Mouse (Mus musculus) left cerebral cortex, adult 18-20 months (tissue): ENCODE results near the gene Selenos. TPM values are rescaled to one million over a fixed set of nuclear protein-coding genes. Genes with fewer than 3 reads are reported as not detected.
"Not testable (repeated sequence)": the region's sequence is repeated elsewhere in the genome, so short reads cannot be mapped to it uniquely, and the experiment has no call there.

ENCODE experiments used
- DNase-seq, 2 experiments: peaks; one replicate each; pipeline ENCODE4 v3.0.0; 2021 to 2022; ENCODE audit warnings: low spot score in 2 of 2, mixed read lengths in 1 of 2
- long read RNA-seq, 2 experiments: library from polyadenylated mRNA; stranded (forward); transcript quantifications; one replicate each; pipeline ENCODE4 v2.0.0; 2021
- total RNA-seq, 2 experiments: library from RNA; stranded (reverse); gene quantifications; 2 replicates each; pipeline ENCODE4 v1.2.3; 2021

Gene Selenos
- total RNA-seq: 10 to 100 TPM; 46.2 to 46.6 TPM
- long read RNA-seq, experiment 1, transcript Selenos-201 (6 exons, 1,191 nt): major isoform, 60 of 65 reads
- long read RNA-seq, experiment 1, partial matches to known transcripts: 2 of 65 reads
- long read RNA-seq, experiment 1, other reads (novel, unspliced or antisense): 1 of 65 reads
- long read RNA-seq, experiment 2, transcript Selenos-201 (6 exons, 1,191 nt): major isoform, 62 of 74 reads
- long read RNA-seq, experiment 2, transcript Selenos-205 (6 exons, 1,157 nt): minor isoform, 5 of 74 reads
- long read RNA-seq, experiment 2, partial matches to known transcripts: 2 of 74 reads
- long read RNA-seq, experiment 2, other reads (novel, unspliced or antisense): 3 of 74 reads

DNA sequence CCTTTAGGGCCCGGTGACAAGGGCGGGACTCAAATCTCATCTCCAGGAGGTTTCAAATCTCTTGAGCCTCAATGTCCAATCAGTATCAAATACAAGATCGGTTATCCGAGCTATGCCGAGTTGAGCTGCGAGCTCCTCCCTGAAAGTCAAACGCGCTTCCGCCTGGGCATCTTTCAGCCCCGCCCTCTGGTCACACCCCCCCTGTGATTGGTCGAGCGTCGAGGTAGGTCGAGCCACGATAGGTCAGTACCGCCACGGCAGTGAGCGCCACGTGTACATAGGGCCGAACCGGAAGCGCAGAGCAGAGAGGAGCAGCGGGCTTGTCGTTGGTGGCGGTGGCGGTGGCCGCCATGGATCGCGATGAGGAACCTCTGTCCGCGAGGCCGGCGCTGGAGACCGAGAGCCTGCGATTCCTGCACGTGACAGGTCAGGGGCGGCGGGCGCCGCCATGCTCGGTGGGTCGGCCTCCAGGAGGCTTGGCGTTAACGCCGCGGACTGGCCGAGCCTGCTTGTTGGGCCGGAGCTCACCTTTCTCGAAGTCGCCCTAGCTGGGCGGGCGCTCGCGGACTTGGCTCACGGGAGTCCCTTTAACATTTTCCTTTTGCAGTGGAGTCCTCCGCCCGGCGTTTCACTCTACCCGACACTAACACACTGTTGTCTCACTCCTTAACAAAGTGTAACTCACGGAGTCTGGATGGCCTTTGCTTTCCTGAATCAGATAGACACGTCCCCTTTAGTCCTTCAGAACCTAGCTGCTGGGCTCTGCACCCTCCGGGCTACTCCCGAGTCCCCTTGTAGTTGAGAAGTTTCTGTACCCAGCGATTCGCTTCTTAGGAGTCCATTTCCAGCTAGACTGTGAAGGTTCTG is at the start of gene Selenos:
Selenos (plus strand) TSS at position 286 of the 867 bp plus-strand sequence.
- peak; percentile 95 for DNase-seq

DNA sequence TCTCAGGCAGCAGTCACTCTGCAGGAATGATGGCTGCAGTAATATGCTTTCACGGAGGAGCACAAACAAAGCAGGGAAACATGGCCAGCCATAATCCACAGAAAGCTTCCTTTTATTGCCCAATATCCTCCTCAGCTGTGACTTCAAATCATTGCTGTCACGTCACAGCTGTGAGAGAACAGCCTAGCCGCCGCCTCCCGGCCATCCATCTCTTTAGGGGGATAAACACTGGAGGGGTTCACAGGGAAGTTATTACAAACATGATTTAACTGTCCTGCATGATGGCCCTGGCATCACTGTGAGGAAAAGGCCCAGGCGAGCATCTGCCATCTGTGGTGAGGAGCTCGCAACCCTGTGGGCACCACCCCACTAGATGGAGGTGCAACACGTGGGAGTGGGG is 42.6 kb upstream of the Selenos start:
- no peak for DNase-seq

DNA sequence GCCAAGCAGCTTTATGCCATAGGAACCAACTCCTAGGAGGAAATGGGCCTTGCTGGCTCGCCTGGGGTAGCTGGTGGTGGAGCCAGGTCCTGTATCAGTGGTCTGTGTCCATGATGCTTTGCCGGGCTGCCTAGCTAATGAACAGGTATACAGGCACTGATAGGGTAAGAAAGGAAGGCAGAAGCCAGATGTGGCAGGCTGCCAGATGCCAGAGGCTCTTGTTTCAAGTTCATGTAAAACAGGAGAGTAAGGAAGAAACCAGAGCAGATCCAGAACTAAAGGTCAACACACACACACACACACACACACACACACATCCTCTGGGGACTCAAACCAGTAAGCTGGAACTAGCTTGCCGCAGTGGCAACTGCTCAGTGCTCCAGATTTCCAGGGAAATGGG is 41.2 kb upstream of the Selenos start:
- DNase-seq: no peak

DNA sequence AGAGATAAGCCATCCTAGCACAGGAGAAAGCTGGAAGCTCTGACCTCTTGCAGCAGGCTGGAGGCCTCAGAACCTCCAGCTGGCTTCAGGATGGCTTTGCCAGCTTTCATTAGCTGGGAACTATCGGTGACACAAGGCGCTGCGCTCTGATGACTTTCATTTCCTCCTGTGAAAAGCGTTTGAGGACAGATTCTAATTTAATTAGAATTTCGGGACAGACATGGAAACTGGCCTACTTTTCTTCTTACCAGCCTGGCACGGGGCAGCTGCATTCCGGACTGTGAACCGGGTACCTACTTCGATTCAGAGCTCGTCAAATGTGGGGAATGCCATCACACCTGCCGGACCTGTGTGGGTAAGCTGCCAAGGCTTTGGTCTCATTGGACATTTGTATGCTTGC is 40.7 kb upstream of the Selenos start:
- DNase-seq: no peak

DNA sequence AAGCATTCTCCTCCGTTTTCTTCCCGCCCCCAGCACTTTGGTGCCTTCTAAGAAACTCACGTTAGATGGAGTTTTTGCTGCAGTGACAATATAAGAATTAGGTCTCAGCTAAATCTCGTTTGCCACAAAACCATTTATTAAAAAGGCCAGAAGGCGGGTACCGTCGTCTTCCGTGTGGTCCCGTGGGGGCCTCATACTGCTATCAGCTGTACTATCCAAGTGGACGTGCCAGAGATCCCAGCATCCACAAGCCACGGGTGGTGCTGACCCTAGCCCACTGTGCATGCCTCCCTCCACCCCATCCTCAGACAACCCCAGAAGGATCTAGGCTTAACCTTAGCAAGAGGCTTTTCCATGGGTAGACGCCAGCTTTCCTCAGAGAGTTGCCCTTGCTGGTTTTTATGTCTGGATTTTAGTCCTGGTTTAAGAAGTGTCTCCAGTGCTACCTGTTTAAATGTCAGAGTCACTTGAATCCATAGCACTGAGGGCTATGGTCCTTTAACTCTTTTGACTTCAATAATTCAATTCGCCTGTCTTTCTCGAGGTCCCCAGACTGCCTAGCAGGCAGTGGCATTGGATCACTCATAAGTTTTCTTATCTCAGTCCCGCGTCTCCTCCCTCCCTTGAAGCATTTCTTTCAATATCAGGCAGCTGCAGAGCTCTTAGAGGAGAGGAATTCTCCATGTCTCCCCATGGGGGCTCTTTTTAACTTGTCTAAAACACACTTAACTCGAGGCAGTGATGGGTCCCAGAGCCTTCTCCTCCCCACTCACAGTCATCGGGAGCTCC is 39.2 kb upstream of the Selenos start:
- no peak for DNase-seq

DNA sequence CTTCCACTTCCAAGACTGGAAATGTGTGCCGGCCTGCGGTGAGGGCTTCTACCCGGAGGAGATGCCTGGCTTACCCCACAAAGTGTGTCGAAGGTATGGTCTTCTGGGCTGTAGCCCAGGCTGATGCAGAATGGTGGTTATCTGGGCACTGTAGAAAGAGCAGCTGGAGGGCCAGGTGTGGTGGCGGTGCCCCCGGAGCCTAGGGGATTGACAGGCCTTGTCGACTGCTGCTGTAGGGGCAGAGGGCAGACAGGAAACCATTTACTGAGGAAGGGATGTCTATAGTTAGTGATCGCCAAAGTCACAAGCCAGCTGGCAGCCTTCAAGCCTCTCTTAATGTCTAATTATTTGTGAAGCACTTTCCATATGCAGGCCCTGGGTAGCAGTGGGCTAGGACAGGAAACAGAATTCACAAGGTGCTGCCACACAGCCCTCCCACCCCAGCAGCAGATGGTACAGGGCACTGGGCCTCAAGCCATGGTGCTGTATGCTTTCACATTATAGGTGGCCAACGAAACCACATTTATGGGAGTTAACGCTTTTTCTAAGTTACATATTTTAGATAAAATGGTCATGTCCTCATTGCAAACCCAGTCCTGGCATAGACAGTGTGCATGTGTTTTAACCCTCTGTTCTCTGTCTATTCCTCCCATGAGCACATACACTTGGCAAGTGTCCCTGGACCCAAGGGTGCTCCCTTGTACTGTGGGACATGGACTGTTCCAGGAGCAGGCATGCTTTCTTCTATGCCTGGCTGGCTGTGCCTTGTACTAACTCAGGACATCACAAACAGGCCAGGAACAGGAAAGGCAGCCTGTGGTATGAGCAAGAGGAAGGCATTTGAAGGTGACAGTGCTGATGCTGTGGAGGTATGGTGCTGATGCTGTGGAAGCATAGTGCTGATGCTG is 35.6 kb upstream of the Selenos start, which contains the start of gene Gm45213:
Gm45213 (plus strand) TSS at position 51 of the 908 bp plus-strand sequence.
- no peak for DNase-seq

DNA sequence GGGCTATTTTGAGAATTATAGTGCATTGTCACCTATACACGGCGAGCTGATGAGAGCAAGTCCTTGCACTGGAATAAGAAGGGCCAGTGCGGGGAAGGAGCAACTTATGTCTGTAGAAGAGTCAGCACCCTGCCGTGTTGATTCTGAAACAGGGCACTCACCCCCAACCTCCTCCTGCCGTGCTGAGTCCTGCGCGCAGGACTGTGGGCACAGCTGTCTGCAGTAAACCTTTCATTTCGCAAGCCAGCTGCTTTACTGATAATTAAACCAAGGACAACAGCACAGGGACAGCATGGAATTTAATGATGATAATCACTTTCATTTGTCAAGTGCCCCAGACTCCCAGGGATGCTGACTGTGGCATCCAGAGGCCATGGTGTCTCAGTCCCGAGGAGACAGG is 34.8 kb upstream of the Selenos start:
- DNase-seq: no peak

DNA sequence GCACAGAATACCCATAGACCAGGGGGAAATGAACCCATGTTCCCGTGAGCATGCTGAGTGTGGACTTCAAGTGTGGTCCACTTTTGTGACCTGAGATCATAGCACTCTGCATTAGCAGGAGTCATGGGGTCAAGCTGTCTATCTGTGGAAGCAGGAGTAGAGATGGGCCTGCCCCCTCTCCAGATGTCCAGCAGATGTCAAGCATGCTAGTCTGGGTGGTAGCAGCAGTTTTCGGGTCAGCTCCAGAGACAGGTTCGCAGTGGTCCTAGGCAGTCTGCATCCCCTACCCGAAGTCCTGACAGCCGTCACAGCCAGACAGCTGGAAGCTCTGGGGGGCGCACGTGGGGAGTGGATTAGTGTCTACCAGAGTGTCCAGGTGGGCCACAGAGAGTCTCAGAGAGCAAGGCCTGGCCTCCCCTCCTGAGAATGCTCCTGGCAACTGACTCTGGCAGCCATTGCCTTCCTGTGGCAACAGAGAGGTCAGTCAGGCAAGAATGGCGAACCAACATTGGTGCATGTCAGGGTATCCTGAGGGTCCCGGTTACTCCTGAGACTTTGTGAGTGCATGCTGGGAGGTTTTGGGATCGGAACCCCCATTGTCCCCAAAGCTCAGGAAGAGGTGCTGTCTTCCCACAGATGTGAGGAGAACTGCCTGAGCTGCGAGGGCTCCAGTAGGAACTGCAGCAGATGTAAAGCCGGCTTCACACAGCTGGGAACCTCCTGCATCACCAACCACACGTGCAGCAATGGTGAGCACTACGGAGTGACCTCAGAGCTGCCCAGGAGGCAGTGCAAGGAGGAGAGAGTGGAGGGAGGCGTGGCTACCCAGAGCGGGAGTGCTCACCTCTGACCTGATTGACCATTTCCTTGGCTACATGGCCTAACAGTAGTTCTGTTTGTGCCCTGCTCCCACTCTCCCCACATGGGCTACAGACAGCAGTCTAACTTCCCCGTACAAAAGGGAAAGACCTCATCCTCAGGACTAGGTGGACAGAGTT is 32.2 kb upstream of the Selenos start:
- DNase-seq: no peak

DNA sequence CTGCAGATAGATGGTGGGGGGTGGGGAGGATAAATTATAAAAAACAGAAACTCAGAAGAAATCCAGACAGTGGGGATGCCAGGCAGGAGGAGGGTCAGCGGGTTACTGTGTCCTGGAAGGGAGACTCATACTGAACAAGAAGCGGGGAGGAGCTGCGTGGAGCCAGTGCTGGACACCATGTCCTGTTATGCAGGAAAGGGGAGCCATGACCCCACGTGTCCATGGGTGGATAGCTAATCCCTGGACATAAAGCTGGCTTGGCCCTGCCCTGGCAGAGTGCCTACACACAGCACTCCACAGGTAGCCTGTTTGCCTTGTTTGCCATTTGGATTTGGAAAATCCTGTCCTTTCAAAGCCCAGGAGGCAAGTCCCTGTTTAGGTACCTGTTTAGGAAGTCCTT is 31.5 kb upstream of the Selenos start:
- DNase-seq: no peak

DNA sequence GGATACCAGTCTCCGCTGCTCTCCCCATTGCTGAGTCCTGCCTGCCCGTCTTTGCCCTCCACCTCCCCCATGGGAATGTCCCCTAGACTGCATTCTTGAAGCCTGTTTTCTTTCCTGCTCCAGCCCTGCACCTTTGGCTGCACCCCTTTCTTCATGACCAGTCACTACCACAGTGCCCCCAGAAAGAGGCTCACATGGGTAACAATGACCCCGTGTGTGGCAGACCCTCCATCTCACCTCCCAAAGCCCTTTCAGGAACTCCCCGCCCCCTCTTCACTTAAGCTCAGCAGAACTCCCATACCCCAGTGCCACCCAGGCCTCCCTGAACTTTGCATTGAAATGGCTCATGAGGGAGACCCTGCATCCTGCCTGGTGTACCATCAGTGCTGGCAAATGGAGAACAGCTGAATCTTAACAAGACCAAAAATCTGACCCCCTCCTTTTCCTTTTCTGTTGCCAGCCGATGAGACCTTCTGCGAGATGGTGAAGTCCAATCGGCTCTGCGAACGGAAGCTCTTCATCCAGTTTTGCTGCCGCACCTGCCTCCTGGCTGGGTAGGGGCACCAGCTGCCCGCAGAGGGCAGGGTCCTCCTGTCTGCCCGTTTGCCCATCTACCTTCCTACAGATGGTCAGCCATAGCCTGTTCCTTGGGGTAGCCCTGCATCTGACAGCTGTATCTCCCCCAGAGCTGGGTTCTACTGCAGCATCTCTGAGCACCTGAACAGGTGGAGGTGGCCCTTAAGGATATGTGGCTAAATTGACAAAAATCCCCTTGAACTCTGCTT is 30.8 kb upstream of the Selenos start:
- DNase-seq: no peak

DNA sequence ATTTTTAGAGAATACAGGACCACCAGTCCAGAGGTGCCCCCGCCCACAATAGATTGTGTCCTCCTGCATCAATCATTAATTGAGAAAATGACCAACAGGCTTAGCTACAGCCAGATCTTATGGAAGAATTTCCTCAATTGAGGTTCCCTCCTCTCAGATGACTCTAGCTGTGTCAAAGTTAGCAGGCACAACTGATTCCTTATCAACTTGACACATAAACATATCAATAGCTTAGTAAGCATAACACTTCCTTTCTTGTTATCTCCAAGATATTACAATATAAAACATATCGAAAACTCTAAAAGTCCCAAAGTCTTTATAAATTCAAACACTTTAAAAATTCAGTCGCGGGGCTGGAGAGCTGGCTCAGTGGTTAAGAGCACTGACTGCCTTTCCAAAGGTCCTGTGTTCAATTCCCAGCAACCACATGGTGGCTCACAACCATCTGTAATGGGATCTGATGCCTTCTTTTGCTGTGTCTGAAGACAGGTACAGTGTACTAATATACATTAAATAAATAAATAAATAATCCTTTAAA is 25.4 kb upstream of the Selenos start:
- DNase-seq: no peak

DNA sequence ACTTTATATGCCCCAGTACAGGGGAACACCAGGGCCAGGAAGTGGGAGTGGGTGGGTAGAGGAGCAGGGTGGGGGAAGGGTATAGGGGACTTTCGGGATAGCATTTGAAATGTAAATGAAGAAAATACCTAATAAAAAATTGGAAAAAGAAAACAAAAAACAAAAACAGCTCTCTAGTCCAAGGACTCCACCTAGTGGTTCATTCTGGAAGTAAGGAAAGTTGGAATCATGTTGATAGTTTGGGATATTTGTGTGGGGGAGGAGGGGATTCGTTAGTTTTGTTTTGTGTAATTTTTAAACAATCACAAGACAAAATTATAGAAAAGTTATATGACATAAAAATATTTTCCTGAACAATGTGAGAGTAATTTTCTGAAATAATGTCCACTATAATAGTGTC is 24.1 kb upstream of the Selenos start:
- not testable (repeated sequence) for DNase-seq

DNA sequence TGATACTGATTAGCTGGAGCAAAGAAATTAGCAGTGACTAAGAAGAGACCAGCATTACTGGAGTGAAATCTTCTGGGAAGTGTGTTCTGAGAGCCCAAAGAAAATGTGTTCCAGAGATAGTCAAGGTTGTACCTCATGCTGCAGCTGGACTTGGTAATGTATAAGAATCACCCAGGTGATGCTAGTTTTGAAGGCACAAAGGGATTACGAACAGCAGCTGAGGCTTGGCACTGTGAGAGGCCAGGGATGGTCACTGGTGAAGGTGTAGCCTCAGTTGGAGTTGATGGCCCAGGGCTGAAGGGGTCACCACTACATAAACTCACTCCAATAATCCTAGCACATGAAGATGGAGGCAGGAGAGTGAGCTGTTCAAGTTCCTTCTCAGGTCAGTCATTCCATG is 20.7 kb upstream of the Selenos start, which contains the start of gene Snrpa1:
Snrpa1 (plus strand) TSS at position 301 of the 400 bp plus-strand sequence.
- no peak for DNase-seq

DNA sequence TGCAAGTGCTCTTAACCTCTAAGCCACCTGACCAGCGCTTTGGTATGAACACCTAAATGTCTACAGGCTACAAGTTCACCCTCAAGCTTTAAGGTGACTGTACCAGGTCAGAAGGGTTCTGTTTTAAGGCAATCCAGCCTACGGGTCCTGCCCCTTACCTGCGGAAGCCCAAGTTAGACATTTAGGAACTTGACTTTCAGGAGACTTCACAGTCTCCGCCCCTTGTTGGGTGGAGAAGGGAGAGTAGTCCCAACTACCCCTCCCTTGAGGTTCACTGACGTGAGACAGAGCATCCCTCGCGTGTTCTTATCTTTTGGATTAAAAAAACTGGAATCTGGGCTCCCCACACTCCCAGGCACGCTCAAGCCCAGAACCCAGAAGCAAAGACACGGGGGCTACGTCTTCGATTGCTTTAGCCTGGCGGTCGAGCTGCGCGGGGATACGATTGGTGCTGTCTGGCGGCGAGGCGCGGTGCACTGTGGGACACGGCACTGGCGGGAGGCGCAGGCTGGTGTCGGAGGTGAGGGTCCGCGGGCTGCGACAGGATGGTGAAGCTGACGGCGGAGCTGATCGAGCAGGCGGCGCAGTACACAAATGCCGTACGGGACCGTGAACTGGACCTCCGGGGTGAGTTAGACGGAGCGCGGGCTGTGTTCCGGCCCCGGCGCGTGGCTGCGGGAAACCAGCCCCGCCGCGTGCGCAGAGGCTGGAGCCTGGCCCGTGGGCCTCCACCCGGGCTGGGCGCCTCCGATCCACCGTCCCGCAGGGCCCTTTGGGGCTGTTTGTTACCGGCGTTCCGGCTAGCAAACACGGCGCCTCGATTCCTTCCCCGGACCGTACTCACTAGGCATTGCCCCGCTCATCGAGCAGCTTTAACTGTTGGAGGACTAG is 19.1 kb upstream of the Selenos start:
- peak; percentile 90 to 92 for DNase-seq

DNA sequence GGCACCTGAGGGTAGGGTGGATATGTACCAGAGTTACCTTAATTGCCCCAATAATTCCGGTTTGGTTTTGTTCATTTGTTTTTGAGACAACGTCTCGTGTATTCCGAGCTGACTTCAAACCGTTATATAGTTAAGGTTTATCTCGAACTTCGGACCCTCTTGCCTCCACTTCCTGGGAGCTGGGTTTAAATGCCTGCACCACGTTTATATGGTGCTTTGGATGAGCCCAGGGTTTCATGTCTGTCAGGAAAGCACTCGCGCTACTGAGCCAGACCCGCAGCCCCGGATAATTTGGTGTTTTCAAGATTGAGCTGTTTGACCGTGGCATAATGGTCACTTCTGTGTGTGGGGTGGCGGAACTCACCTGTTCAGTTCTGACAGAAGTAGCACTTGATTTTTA is 18.4 kb upstream of the Selenos start:
- no peak for DNase-seq

DNA sequence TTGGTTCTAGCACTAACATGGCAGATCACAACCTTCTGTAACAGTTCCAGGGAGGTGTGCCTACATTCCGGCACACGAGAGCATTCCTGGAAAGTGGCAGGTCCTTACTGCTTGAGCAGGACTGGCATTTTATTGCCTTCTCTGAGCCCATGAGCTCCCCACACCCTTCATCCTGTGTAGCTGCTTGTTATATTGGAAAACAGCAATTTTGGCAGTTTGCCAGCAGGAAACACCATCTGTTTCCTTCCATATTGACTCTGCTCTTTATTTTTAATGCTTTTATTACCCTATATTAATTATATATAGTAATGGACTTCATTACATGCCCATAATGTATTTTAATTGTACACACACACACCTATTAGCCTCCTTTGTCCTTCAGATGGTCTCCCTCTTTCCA is 3.0 kb upstream of the Selenos start:
- DNase-seq: no peak

DNA sequence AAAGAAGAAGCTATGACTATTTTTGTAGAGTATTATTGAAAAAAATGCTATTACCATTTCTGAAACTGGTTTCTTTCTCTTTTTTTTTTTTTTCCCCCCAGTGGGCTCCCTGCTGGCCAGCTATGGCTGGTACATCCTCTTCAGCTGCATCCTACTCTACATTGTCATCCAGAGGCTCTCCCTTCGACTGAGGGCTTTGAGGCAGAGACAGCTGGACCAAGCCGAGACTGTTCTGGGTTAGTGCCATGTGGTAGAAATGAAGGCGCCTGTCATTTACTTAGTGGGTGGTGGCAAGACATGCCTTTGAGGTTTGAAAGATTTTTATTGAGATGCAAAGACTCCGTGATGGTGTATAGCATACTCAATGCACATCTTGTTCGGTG is 773 bp downstream of the Selenos start:
- DNase-seq: peak in 1 of 2 experiments; percentile 24
